Mouse (Mus musculus) intestine, embryonic 16.5 days (tissue): ENCODE measurements at regions not wholly inside any gene's neighbourhood (a gene's known extent, or its start where the extent isn't known, plus 50 kb on each side); places are given as distances from the start of the nearest gene placed in this dataset.

ENCODE experiments used
- ATAC-seq: fragments of 200-750 bp; cut with Nextera tagmentation; 2 replicates; pipeline ENCODE4 v1.8.0; 2017; ENCODE audit warnings: moderate TSS enrichment, moderate library complexity
- H3K27ac ChIP-seq: fragments of 300-500 bp; sonication (generic); 2 replicates; pipeline ENCODE4 v1.5.1; 2014; ENCODE audit warnings: mild to moderate bottlenecking, low read length
- H3K27me3 ChIP-seq: fragments of 300-500 bp; sonication (generic); replicated peaks from 2 replicates; pipeline ENCODE4 v1.6.1; 2014; ENCODE audit warnings: low read length, control low read depth, mixed read lengths; ENCODE audit not compliant: control insufficient read depth, insufficient read depth
- H3K36me3 ChIP-seq: fragments of 300-500 bp; sonication (generic); 2 replicates; pipeline ENCODE4 v1.6.1; 2014; ENCODE audit warnings: low read length, control low read depth; ENCODE audit not compliant: control insufficient read depth, insufficient read depth
- H3K4me1 ChIP-seq: fragments of 300-500 bp; sonication (generic); 2 replicates; pipeline ENCODE4 v1.6.1; 2014; ENCODE audit warnings: low read length, control low read depth, mixed read lengths; ENCODE audit not compliant: control insufficient read depth, insufficient read depth
- H3K4me2 ChIP-seq: fragments of 300-500 bp; sonication (generic); 2 replicates; pipeline ENCODE4 v1.6.1; 2014; ENCODE audit warnings: low read depth, low read length, control low read depth
- H3K4me3 ChIP-seq: fragments of 300-500 bp; sonication (generic); 2 replicates; pipeline ENCODE4 v1.5.1; 2014; ENCODE audit warnings: mild to moderate bottlenecking, low read length
- H3K9ac ChIP-seq: fragments of 300-500 bp; sonication (generic); 2 replicates; pipeline ENCODE4 v1.6.1; 2014; ENCODE audit warnings: low read depth, low read length
- H3K9me3 ChIP-seq: fragments of 300-500 bp; sonication (generic); 2 replicates; pipeline ENCODE4 v1.6.1; 2016; ENCODE audit warnings: low read length, control low read depth; ENCODE audit not compliant: control insufficient read depth
- WGBS: fragments of 180-500 bp; shearing (Covaris S2); extraction: QIAGEN DNeasy Blood & Tissue Kit; methylation state at CpG from one replicate; pipeline ENCODE4 v1.1.7; 2014; 5-methylcytosine and 5-hydroxymethylcytosine counted together

DNA sequence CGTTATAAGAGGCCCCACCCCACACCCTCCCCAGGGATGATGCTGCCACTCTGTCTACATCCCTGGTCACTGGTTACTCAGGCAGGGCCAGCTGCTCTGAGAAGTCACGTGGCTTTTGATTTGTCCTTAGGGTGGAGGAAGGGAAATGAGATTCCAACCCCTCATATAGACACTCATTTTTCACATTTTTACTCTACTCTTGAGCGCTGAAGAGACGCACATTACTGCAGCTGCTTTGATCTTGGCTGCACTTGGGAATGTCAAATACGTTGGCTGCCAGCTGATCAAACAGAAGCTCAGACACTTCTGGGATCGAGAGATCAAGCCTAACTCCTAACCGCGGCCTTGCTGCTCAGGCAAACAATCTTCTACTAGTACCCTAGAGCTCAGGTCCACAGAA lies 88.2 kb upstream of the Slc45a1 start:
- Histone ChIP-seq H3K9me3 (no peaks in the 10 kb centered on the region), H3K27ac (no peak overlapping the region), H3K36me3 (no peaks in the 10 kb centered on the region), H3K4me2 (no peak overlapping the region), H3K4me3 (no peak overlapping the region), H3K27me3 (no peaks in the 10 kb centered on the region), H3K9ac (no peak overlapping the region), H3K4me1 (peaks cover 10% of the 10 kb centered on the region; the same call in 1 of the 2 replicates)
- 0 out of 2 replicates have a peak, but pooled peaks have one; percentile 29 for ATAC-seq
- 31% methylated on average over 8 of the region's 8 CpGs for WGBS

- peaks cover 10% of the 10 kb centered on the region; the same call in 1 of the 2 replicates for H3K4me1 ChIP-seq
- no peak for ATAC-seq
- no peaks in the 10 kb centered on the region for H3K27me3 ChIP-seq
- H3K9ac ChIP-seq, result no peak overlapping the region
- H3K27ac ChIP-seq, result no peak overlapping the region
- no peaks in the 10 kb centered on the region for H3K9me3 ChIP-seq
- no peak overlapping the region for H3K4me3 ChIP-seq
- 86% methylated on average over 9 of the region's 9 CpGs for WGBS
- no peak overlapping the region for H3K4me2 ChIP-seq
- no peaks in the 10 kb centered on the region for H3K36me3 ChIP-seq
Measured at GRCm38 (mm10) chr4:150738736-150739135, 86.8 kb upstream of the Slc45a1 start.

DNA sequence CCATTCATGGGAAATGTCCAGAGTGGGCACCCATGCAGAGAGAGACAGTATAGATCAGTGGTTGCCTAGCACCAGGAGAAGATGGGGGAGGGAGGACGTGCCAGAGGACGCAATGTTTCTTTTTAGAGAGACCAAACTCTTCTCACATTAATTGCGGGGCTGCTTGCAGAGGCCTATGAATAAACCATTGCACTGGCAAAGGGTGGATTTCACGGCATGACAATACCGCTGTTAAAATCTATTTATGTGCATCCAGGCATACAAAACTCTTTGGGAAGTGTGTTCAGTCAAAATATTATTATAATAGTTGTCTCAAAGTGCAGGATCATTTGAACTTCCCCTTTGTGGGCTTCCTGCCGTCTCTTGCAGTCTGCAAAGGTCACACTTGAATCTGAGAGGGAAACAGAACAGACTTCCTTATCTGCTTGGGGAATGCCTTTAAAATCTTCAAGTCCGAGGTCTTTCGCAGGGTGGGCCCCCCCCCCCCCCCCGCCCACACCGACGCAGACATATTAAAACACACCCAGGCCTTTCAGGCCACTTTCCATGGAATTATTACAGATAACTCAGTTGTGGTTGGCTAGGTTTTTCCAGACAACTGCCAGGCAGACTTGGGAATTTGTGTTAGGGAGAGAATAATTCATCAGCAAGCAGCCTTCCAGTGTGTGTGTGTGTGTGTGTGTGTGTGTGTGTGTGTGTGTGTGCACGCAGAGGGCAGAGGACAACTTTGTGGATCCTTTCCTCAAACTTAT lies 78.3 kb upstream of the Slc45a1 start:
- ATAC-seq, result peak; percentile 50
- WGBS, result 9% methylated on average over 12 of the region's 12 CpGs
- no peak overlapping the region for H3K4me2 ChIP-seq

GRCm38 (mm10) chr4:150726539-150726938 lies 74.6 kb upstream of the Slc45a1 start:
- H3K27ac ChIP-seq, result no peak overlapping the region
- no peak overlapping the region for H3K4me2 ChIP-seq
- 65% methylated on average over 4 of the region's 4 CpGs for WGBS
- no peaks in the 10 kb centered on the region for H3K27me3 ChIP-seq
- H3K9me3 ChIP-seq, result no peaks in the 10 kb centered on the region
- no peaks in the 10 kb centered on the region for H3K36me3 ChIP-seq
- no peak for ATAC-seq
- peaks cover 13% of the 10 kb centered on the region for H3K4me1 ChIP-seq
- H3K4me3 ChIP-seq, result no peak overlapping the region
- H3K9ac ChIP-seq, result no peak overlapping the region

More for the DNA sequence above, 78.3 kb upstream of the Slc45a1 start:
- no peak overlapping the region for H3K4me3 ChIP-seq
- H3K27me3 ChIP-seq, result no peaks in the 10 kb centered on the region
- H3K9ac ChIP-seq, result no peak overlapping the region
- H3K4me1 ChIP-seq, result peaks cover 13% of the 10 kb centered on the region
- H3K36me3 ChIP-seq, result no peaks in the 10 kb centered on the region
- no peaks in the 10 kb centered on the region for H3K9me3 ChIP-seq
- H3K27ac ChIP-seq, result peak overlapping the region; percentile 52; the same call in 1 of the 2 replicates

- Histone ChIP-seq H3K9ac (no peak overlapping the region), H3K4me2 (no peak overlapping the region), H3K27ac (no peak overlapping the region), H3K4me3 (no peak overlapping the region), H3K27me3 (no peaks in the 10 kb centered on the region), H3K4me1 (peaks cover 13% of the 10 kb centered on the region), H3K9me3 (no peaks in the 10 kb centered on the region), H3K36me3 (no peaks in the 10 kb centered on the region)
- no peak for ATAC-seq
- 84% methylated on average over 3 of the region's 3 CpGs for WGBS
Measured at GRCm38 (mm10) chr4:150726136-150726480, 74.1 kb upstream of the Slc45a1 start.

DNA sequence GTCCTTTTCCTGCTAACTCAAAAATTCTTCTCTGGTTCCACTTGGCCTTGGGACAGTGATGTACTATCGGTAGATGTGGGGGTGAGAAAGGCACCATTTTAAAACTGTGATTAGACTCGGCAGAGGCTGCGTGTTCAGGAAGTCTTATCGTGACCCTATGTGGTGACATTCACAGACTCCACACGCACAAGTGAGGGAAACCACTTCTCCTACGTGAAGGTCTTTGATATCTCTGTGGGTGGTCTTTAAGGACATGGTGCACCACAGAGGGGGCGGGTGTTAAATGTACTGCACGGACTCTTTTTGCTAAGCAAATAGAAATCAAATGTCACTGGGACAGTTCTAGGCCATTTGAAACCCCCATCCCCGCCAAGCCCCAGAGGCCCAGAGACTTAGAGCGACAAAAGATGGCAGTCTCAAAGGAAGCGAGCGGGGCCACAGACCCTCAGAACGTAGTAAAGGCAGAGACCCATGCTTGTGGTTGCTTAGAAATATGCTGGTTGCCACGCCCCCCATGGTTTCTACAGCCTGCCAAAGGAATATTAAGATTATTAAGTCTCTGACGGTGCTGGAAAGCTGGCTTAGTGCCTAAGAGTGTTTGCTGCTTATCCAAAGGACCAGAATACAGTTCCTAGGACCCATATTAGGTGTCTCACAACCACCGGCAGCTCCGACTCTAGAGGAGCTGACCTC lies 73.6 kb upstream of the Slc45a1 start:
- H3K4me1 ChIP-seq, result peaks cover 8% of the 10 kb centered on the region
- H3K4me2 ChIP-seq, result no peak overlapping the region
- no peak overlapping the region for H3K4me3 ChIP-seq
- no peak overlapping the region for H3K27ac ChIP-seq
- no peaks in the 10 kb centered on the region for H3K27me3 ChIP-seq
- H3K36me3 ChIP-seq, result no peaks in the 10 kb centered on the region
- H3K9ac ChIP-seq, result no peak overlapping the region
- H3K9me3 ChIP-seq, result no peaks in the 10 kb centered on the region
- ATAC-seq, result no peak
- WGBS, result 74% methylated on average over 17 of the region's 17 CpGs

GRCm38 (mm10) chr4:150724823-150725222 lies 72.8 kb upstream of the Slc45a1 start:
- H3K27me3 ChIP-seq, result no peaks in the 10 kb centered on the region
- WGBS, result 72% methylated on average over 11 of the region's 11 CpGs
- H3K27ac ChIP-seq, result no peak overlapping the region
- H3K4me2 ChIP-seq, result no peak overlapping the region
- no peak overlapping the region for H3K4me3 ChIP-seq
- H3K9ac ChIP-seq, result no peak overlapping the region
- ATAC-seq, result no peak
- no peaks in the 10 kb centered on the region for H3K9me3 ChIP-seq
- H3K4me1 ChIP-seq, result peaks cover under 1% of the 10 kb centered on the region; the same call in 1 of the 2 replicates
- H3K36me3 ChIP-seq, result no peaks in the 10 kb centered on the region

DNA sequence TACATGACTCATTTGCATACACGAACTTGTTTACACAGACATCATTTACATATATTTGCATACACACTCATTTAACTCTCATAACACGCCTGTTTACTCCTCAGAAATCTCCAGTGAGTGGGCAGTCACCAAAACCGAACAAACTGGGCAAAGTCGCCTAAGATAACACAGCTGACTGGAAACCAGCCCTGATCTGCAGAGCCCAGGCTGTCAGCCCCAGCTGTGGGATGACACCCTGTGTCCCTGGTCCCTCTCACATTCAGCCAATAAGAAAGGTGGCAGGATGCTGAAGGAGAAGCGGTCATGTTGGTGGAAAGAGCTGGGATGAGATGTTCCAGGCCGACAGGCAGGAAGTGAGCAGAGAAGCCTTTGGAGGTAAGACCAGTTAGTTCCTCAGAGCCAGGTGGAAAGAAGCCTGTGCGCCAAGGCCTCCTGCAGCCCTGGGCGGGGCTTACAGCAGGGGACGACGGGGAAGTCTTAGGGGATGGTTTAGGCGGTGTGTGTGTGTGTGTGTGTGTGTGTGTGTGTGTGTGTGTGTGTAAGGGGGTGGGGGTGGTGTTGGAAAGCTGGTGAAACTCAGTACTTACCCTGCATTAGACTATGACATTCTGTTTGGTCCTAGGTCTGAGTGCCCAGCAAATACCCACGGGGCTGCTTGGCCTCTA lies 69.8 kb upstream of the Slc45a1 start:
- Histone ChIP-seq H3K9me3 (no peaks in the 10 kb centered on the region), H3K9ac (no peak overlapping the region), H3K4me1 (no peaks in the 10 kb centered on the region), H3K27ac (no peak overlapping the region), H3K36me3 (no peaks in the 10 kb centered on the region), H3K4me3 (no peak overlapping the region), H3K4me2 (no peak overlapping the region), H3K27me3 (no peaks in the 10 kb centered on the region)
- WGBS, result 39% methylated on average over 12 of the region's 12 CpGs
- no peak for ATAC-seq

- 80% methylated on average over 7 of the region's 7 CpGs for WGBS
- no peaks in the 10 kb centered on the region for H3K9me3 ChIP-seq
- H3K9ac ChIP-seq, result no peak overlapping the region
- H3K4me1 ChIP-seq, result no peaks in the 10 kb centered on the region
- H3K4me3 ChIP-seq, result no peak overlapping the region
- H3K27ac ChIP-seq, result no peak overlapping the region
- no peak for ATAC-seq
- no peaks in the 10 kb centered on the region for H3K27me3 ChIP-seq
- no peak overlapping the region for H3K4me2 ChIP-seq
- H3K36me3 ChIP-seq, result no peaks in the 10 kb centered on the region
Measured at GRCm38 (mm10) chr4:150717866-150718265, 65.9 kb upstream of the Slc45a1 start.
